Mouse (Mus musculus) bone marrow, adult 2 months (tissue): ENCODE measurements around the gene Ino80d.

Experiments
- CTCF ChIP-seq: fragments of 200-500 bp; IDR thresholded peaks from 2 replicates; pipeline ENCODE4 v1.5.1; 2011; ENCODE audit warnings: low read length, control low read depth; ENCODE audit not compliant: control insufficient read depth, insufficient read depth
- POLR2A ChIP-seq: fragments of 200-500 bp; IDR thresholded peaks from 2 replicates; pipeline ENCODE4 v1.6.1; 2011; ENCODE audit warnings: low read depth, mild to moderate bottlenecking, control low read depth, low read length, borderline replicate concordance; ENCODE audit not compliant: control insufficient read depth

- TF ChIP-seq CTCF (no peak), POLR2A (no peak)
Measured at GRCm38 (mm10) chr1:62951067-62951809, 163.2 kb downstream of the Ino80d start.
